Mouse (Mus musculus) heart, adult 18-20 months (tissue): ENCODE data around the gene Ankrd54. TPM values are rescaled to one million over a fixed set of nuclear protein-coding genes. Genes with fewer than 3 reads are reported as not detected.
A peak's percentile ranks its signal among the peaks of the same experiment; 100 is the strongest.
"Not testable (repeated sequence)": the region's sequence is repeated elsewhere in the genome, so short reads cannot be mapped to it uniquely, and the experiment has no call there.

Experiments
- DNase-seq, 2 experiments: peaks; one replicate each; pipeline ENCODE4 v3.0.0; 2021 to 2022; ENCODE audit warnings: mixed read lengths in 1 of 2
- total RNA-seq, 2 experiments: library from RNA; stranded (reverse); gene quantifications; 2 replicates each; pipeline ENCODE4 v1.2.3; 2021

Gene Ankrd54
- total RNA-seq, 2 experiments from 2014 or later = 7.2 to 8.6 TPM

GRCm38 (mm10) chr15:79042721-79043491 is 19.8 kb downstream of the Ankrd54 start:
- no peak for DNase-seq

GRCm38 (mm10) chr15:79041585-79041984 is 21.1 kb downstream of the Ankrd54 start, which contains the start of gene Galr3:
Galr3 (plus strand) TSS chr15:79041885.
- no peak for DNase-seq

GRCm38 (mm10) chr15:79040501-79041416 is 21.9 kb downstream of the Ankrd54 start:
- DNase-seq = no peak

DNA sequence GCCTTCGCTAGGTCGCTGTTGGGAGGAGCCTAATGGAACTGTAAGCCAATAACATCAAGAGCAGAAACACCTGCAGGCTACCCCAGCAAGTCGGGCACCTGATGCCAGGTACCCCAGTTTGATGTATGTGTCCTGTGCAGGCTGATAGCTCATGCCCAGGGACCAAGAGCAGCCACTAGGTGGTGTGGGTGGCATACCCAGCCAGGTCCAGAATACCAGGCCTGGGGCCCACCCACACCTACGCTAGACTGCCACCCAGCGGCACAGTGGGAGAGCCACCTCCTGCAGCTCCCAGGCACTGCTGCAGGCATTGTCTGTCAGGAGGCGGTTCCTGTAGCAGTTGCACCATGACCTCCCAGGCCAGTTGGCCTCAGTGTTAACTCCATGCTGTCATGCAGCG is 23.8 kb downstream of the Ankrd54 start:
- peak; percentile 73 to 76 for DNase-seq

GRCm38 (mm10) chr15:79038331-79038730 is 24.4 kb downstream of the Ankrd54 start:
- no peak for DNase-seq

DNA sequence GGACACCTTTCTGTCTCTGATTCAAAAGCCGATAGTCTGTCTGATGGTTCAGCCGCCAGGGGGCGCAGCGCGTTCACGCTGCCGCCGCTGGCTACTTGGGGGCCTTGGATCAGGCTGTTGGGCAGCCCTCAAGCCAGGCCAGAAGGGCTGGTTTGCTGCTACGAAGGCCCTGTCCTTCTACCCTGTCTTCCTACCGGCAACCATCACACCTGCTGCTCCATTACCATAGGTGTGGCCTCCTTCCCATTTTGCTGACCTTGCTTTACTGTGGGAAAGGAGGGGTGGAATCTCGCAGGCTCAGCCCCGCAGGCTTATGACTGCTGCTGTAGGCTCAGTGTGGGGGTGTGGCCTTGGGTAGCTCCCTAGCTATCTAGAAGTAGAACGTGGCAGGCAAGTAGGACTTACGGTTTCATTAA is 24.8 kb downstream of the Ankrd54 start:
- peak; percentile 63 to 90 for DNase-seq

DNA sequence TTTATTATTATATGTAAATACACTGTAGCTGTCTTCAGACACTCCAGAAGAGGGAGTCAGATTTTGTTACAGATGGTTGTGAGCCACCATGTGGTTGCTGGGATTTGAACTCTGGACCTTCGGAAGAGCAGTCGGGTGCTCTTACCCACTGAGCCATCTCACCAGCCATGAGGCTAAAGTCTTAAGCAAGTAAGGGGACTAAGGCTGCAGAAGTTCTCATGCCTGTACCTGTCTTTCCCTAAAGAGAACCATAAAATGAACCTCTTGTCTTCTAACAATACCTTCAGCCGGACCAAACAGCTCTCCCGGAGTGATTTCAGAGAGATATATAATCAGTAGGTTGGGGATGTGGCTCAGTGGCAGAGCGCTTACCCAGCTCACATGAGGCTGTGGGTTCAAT is 30.8 kb downstream of the Ankrd54 start:
- DNase-seq = not testable (repeated sequence)

DNA sequence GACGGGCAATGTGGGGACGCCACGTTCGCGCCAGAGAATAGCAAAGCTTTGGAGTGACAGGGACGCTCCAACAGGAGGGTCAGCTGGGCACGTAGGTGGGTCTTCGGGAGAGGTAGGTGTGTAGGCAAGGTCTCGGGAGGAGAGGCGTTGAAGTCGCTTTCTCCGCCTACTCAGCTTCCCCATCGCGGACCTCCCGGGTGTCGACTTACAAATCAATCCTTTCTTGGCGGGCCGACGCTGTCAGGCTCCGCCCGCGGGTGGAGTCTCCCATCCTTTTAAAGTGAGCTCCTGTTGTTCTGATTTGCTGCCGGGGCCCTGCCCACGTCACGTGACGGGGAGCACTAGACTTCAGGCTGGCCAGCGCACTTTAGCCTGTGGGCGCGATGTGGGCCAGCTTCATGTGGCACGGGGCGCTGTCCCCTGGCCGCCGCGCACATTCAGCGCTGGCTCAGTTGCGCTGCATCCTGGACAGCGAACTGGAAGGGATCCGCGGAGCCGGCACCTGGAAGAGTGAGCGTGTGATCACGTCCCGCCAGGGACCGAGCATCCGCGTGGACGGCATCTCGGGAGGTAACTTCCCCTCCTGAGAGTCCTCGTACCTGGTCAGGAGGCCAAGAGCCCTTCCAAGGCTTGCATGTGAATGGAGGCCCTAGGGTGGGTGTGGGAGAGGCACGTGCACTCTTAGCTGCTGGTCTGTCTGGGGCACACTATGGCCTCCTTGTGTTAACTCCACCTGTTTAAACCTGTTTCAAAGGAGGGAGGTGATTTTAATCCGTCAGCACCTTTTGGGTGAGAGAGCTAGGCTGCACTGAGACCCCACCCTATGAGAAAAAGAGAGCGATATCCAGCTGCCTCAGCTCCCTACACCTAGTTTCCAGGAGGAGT is 31.9 kb downstream of the Ankrd54 start:
- DNase-seq = peak; percentile 93 to 96

DNA sequence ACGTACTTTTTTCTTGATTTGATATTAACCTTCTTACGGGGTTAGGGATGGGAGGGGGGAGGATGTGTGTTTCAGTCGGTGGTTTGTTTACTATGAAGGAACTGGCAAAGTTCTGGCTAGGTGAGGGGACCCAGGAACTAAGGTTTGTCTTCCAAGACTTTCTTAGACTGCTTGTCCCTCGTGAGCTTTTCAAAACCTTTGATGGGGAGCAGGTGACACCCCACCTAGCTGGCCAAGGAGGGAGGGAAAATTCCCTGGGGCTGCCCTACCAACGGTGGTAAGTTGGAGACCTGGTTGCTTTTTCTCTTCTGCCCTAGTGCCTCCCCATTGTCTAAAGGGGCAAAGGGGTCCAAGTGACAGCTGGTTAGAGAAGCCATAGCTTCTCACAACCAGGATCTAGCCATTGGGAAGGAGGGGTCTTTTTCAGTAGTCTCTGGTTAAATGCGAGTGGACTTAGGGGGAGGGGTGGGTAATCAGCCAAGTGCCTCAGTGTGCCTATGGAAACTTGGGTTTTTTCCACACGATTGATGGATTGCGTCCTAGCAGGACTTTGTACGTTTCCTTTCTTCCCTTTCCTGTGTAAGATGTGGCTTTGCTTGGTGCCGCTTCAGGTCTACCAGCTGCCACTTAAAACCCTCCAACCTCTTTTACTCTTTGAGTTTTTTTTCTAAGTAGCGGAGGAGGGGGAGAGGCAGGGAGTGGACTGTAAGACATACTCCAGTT is 33.0 kb downstream of the Ankrd54 start:
- DNase-seq = peak in 1 of 2 experiments; percentile 22

- DNase-seq = no peak
Measured at GRCm38 (mm10) chr15:79028823-79029484, 33.7 kb downstream of the Ankrd54 start.

DNA sequence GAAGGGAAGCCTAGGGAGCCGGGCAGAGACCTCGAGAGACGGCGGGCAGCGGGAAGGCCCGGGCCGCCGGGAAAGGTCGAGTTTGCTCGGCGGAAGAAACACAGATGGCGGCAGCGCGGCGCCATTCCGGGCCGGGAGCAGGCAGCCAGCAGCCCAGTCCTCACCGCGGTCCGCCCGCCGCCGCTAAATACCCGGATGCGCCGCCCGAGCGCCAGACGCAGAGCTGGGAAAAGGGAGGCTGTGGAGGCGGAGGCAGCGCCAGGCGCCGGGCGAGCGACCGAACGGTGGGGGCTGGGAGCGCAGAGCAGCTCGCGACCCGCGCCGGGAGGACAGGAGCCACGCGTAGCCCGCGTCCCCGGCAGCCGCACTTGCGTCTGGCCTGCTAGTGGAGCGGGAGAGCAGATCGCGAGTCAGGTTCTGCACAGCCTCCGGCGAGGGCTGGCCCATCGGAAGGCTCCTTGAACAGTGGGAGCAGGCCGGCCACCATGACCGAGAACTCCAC is 34.4 kb downstream of the Ankrd54 start, which contains the start of gene H1f0:
TSS of gene H1f0 (plus strand) at position 214 of the 502 bp plus-strand sequence.
- peak; percentile 94 to 96 for DNase-seq

DNA sequence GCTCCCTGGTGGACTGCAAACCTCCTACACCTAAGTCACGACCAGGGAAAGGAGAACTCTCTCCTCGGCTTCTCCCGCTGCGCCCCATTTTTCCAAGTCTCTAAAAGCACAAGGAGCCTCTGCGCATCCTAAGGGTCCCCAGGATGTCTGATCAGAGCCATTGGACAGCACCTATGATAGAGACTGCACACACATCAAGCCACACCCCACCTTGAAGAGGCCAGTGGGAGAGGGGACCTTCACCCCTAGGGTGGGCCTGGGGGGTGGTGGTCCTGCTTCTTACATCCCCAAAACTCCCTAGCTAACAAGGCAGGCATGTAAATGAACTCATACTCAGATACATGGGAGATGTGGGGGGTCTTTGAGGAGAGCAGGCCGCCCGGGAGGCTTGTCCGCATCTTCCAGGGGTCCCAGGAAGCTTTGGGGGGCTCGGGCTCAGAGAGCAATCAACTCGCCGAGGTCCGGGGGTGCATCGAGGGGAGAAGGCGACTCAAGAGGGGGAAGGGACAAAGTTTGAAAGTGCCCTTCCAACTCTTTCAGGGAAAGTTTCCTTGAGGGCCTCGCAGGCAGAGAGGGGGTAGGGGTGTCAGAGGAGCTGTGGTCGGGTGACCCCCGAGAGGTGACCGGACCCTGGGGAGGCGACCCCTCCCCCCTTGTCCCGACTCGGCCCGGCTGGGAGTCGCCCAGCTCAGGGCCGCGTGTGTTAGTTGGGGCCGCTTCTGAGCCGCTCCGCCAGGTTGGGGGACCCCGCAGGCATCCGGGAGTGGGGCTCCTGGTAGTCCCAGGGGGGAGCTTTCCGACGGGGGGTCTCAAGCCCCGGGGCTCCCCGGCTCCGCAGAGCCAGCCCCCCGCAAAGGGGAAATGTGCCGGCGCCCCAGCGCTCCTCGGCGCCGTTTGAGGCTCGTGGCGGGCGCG is 35.1 kb downstream of the Ankrd54 start:
- peak; percentile 42 to 66 for DNase-seq

- DNase-seq = peak in 1 of 2 experiments; percentile 18
Measured at GRCm38 (mm10) chr15:79026511-79027290, 36.0 kb downstream of the Ankrd54 start.

GRCm38 (mm10) chr15:79025687-79026308 is 36.9 kb downstream of the Ankrd54 start:
- DNase-seq = peak in 1 of 2 experiments; percentile 28

GRCm38 (mm10) chr15:79023366-79023765 is 39.3 kb downstream of the Ankrd54 start:
- no peak for DNase-seq

- DNase-seq = no peak
Measured at GRCm38 (mm10) chr15:79022671-79023230, 39.9 kb downstream of the Ankrd54 start.

DNA sequence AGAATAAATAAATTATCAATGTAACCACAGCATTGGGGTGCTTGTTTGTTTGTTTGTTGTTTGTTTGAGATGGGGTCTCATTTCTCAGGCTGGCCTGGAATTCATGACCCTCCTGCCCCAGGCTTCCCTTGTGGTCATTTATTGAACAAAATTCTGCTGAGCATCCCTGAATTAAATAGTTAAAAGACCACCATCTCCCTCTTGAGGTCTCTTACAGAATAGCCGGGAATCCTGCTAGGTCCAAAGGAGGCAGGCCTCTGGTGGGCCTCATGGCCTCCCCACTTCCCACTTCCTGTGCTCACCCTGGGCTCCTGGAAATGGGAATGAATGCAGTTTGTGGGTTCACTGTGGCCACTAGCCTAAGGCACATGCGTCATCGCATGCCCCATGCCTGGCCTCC is 43.8 kb downstream of the Ankrd54 start:
- DNase-seq = no peak
